Mouse (Mus musculus) ES-E14 (cell line): ENCODE measurements at regions not wholly inside any gene's neighbourhood (a gene's known extent, or its start where the extent isn't known, plus 50 kb on each side); places are given as distances from the start of the nearest gene placed in this dataset.
"Not testable (repeated sequence)": the region's sequence is repeated elsewhere in the genome, so short reads cannot be mapped to it uniquely, and the experiment has no call there.

Experiments
- DNase-seq: peaks from one replicate; pipeline ENCODE4 v3.0.0-alpha.2; 2013; ENCODE audit warnings: low read depth, low spot score
- H3K27ac ChIP-seq: 2 replicates; pipeline ENCODE4 v1.5.1; 2012; ENCODE audit warnings: low read depth, mild to moderate bottlenecking, low read length, moderate library complexity, mixed read lengths; ENCODE audit not compliant: poor library complexity, insufficient read depth, severe bottlenecking
- H3K36me3 ChIP-seq: 2 replicates; pipeline ENCODE4 v1.6.1; 2012; ENCODE audit warnings: mild to moderate bottlenecking, low read length, moderate library complexity, mixed read lengths; ENCODE audit not compliant: control insufficient read depth, poor library complexity, insufficient read depth, severe bottlenecking
- H3K4me1 ChIP-seq, 2 experiments: fragments of 150-350 bp in 1 of 2; sonication (generic) in 1 of 2; 2 replicates each; pipeline ENCODE4 v1.6.1; 2012; ENCODE audit warnings: low read length in 2 of 2, mild to moderate bottlenecking in 1 of 2, mixed read lengths in 1 of 2; ENCODE audit not compliant: control insufficient read depth in 2 of 2, insufficient read depth in 2 of 2, poor library complexity in 1 of 2
- H3K4me3 ChIP-seq, 2 experiments: fragments of 150-350 bp in 1 of 2; sonication (generic) in 1 of 2; 2 replicates each; pipeline ENCODE4 v1.5.1; 2012; ENCODE audit warnings: low read length in 2 of 2, low read depth in 1 of 2, mild to moderate bottlenecking in 1 of 2, mixed read lengths in 1 of 2; ENCODE audit not compliant: insufficient read depth in 1 of 2, poor library complexity in 1 of 2, severe bottlenecking in 1 of 2
- H3K9ac ChIP-seq: 2 replicates; pipeline ENCODE4 v1.6.1; 2012; ENCODE audit warnings: low read depth, mild to moderate bottlenecking, low read length, mixed read lengths; ENCODE audit not compliant: poor library complexity, insufficient read depth, severe bottlenecking
- H3K9me3 ChIP-seq: fragments of 150-350 bp; sonication (generic); 2 replicates; pipeline ENCODE4 v1.6.1; 2012; ENCODE audit warnings: low read depth, mild to moderate bottlenecking, low read length; ENCODE audit not compliant: control insufficient read depth, insufficient read depth
- CHD2 ChIP-seq: IDR thresholded peaks from 2 replicates; pipeline ENCODE4 v1.6.1; 2014; ENCODE audit warnings: mild to moderate bottlenecking, low read depth, low read length, inconsistent platforms
- HCFC1 ChIP-seq: IDR thresholded peaks from 2 replicates; pipeline ENCODE4 v1.6.1; 2012; ENCODE audit warnings: low read length, inconsistent platforms, borderline replicate concordance; ENCODE audit not compliant: insufficient read depth
- MAFK ChIP-seq: IDR thresholded peaks from 2 replicates; pipeline ENCODE4 v1.6.1; 2014; ENCODE audit warnings: mild to moderate bottlenecking, low read depth, low read length, inconsistent platforms; ENCODE audit not compliant: insufficient read depth
- ZC3H11A ChIP-seq: IDR thresholded peaks from 2 replicates; pipeline ENCODE4 v1.6.1; 2012; ENCODE audit warnings: low read depth, mild to moderate bottlenecking, inconsistent platforms, low read length, borderline replicate concordance
- ZNF384 ChIP-seq: IDR thresholded peaks from 2 replicates; pipeline ENCODE4 v1.6.1; 2012; ENCODE audit warnings: low read depth, low read length, inconsistent platforms
- in situ Hi-C, 2 experiments: fragments of 600-800 bp; cut with MboI; formaldehyde crosslinking; loops; one replicate each; pipeline ENCODE4 v1.15.1; 2025; ENCODE audit warnings: low sequenced_read_pairs in 2 of 2, inconsistent platforms in 1 of 2; ENCODE audit not compliant: unreplicated experiment in 2 of 2

DNA sequence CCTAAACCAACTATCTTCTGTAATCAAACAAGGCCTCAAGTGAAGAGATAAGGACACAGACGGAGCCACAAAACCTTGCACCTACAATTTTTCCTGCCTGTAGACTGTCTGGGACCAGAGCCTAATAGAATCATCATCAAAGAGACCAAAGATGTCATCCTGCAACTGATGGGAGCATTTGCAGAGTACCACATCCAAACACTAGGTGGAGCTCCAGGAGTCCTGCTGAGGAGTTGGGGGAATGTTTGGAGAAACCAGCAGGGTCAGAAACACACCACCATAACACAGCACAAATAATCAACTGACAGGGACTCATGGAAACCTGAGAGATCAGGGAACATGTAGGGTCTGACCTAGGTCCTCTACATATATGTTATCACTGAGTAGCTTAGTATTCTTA lies 160.9 kb downstream of the Gm6760 start:
- TF ChIP-seq ZC3H11A (no peak), CHD2 (no peak), HCFC1 (no peak), MAFK (no peak), ZNF384 (no peak)
- Histone ChIP-seq H3K27ac (no peak overlapping the region), H3K36me3 (no peaks in the 10 kb centered on the region), H3K9me3 (no peaks in the 10 kb centered on the region), H3K9ac (no peak overlapping the region), H3K4me1 (no peaks in the 10 kb centered on the region), H3K4me3 (no peak overlapping the region)
- in situ Hi-C loops, result no loop called here
- DNase-seq, result peak; percentile 17

GRCm38 (mm10) chrX:63972386-63972785 lies 179.6 kb downstream of the Gm6760 start:
- H3K9ac ChIP-seq, H3K36me3 ChIP-seq, H3K27ac ChIP-seq, H3K4me1 ChIP-seq, DNase-seq, H3K4me3 ChIP-seq, H3K9me3 ChIP-seq, in situ Hi-C loops: not testable (repeated sequence)
